Mouse (Mus musculus): ENCODE results near the gene Txlna. TPM values are rescaled to one million over a fixed set of nuclear protein-coding genes. Genes with fewer than 3 reads are reported as not detected.
A peak's percentile ranks its signal among the peaks of the same experiment; 100 is the strongest.

The Txlna gene
- polyA plus RNA-seq, 1 experiment from 2014 or later: 108 TPM

- no peak overlapping the region for H3K4me2 ChIP-seq (ENCODE audit: low read depth)
- no peak overlapping the region for H3K4me3 ChIP-seq (ENCODE audit: low read depth, low read length)
- H3K4me1 ChIP-seq (ENCODE audit: control insufficient read depth, insufficient read depth, low read length): no peaks in the 10 kb centered on the region
- no peak overlapping the region for H3K27ac ChIP-seq (ENCODE audit: low read depth, low read length)
- no peaks in the 10 kb centered on the region for H3K9me3 ChIP-seq (ENCODE audit: control insufficient read depth, low read length)
- WGBS: 96% methylated on average over 12 of the region's 12 CpGs
- ATAC-seq (ENCODE audit: insufficient read depth, low FRiP score, low TSS enrichment) (no peak), DNase-seq (ENCODE audit: low spot score) (no peak)
- peaks cover 60% of the 10 kb centered on the region for H3K36me3 ChIP-seq (ENCODE audit: control insufficient read depth, insufficient read depth, low read length)
- H3K9ac ChIP-seq (ENCODE audit: low read length): no peak overlapping the region
- H3K27me3 ChIP-seq (ENCODE audit: control insufficient read depth, insufficient read depth, low read length): no peaks in the 10 kb centered on the region
Observed at GRCm38 (mm10) chr4:129631867-129632266, 9.0 kb downstream of the Txlna start.

- ATAC-seq (ENCODE audit: insufficient read depth, low FRiP score, low TSS enrichment): no peak
- WGBS: 92% methylated on average over 4 of the region's 4 CpGs
- no peaks in the 10 kb centered on the region for H3K9me3 ChIP-seq (ENCODE audit: control insufficient read depth, low read length)
- H3K4me3 ChIP-seq (ENCODE audit: low read depth, low read length): no peak overlapping the region
- H3K9ac ChIP-seq (ENCODE audit: low read length): no peak overlapping the region
- H3K27ac ChIP-seq (ENCODE audit: low read depth, low read length): no peak overlapping the region
- H3K4me2 ChIP-seq (ENCODE audit: low read depth): no peak overlapping the region
- DNase-seq (ENCODE audit: low spot score): no peak
- H3K36me3 ChIP-seq (ENCODE audit: control insufficient read depth, insufficient read depth, low read length): peaks cover 55% of the 10 kb centered on the region
- no peaks in the 10 kb centered on the region for H3K27me3 ChIP-seq (ENCODE audit: control insufficient read depth, insufficient read depth, low read length)
- H3K4me1 ChIP-seq (ENCODE audit: control insufficient read depth, insufficient read depth, low read length): no peaks in the 10 kb centered on the region; the same call in 1 of the 2 replicates
Observed at GRCm38 (mm10) chr4:129630944-129631343, 9.9 kb downstream of the Txlna start.

- Histone ChIP-seq H3K27me3 (ENCODE audit: control insufficient read depth, insufficient read depth, low read length) (no peaks in the 10 kb centered on the region), H3K4me2 (ENCODE audit: low read depth) (no peak overlapping the region), H3K9me3 (ENCODE audit: control insufficient read depth, low read length) (no peaks in the 10 kb centered on the region), H3K4me1 (ENCODE audit: control insufficient read depth, insufficient read depth, low read length) (peaks cover 22% of the 10 kb centered on the region), H3K36me3 (ENCODE audit: control insufficient read depth, insufficient read depth, low read length) (peaks cover 29% of the 10 kb centered on the region), H3K4me3 (ENCODE audit: low read depth, low read length) (no peak overlapping the region), H3K9ac (ENCODE audit: low read length) (no peak overlapping the region), H3K27ac (ENCODE audit: low read depth, low read length) (no peak overlapping the region)
- 78% methylated on average over 6 of the region's 6 CpGs for WGBS
- no peak for ATAC-seq (ENCODE audit: insufficient read depth, low FRiP score, low TSS enrichment)
- no peak for DNase-seq (ENCODE audit: low spot score)
Observed at GRCm38 (mm10) chr4:129626035-129626434, 14.8 kb downstream of the Txlna start.

- H3K4me2 ChIP-seq (ENCODE audit: low read depth): no peak overlapping the region
- DNase-seq (ENCODE audit: low spot score): no peak
- 47% methylated on average over 4 of the region's 4 CpGs for WGBS
- peaks cover 26% of the 10 kb centered on the region for H3K36me3 ChIP-seq (ENCODE audit: control insufficient read depth, insufficient read depth, low read length)
- H3K9me3 ChIP-seq (ENCODE audit: control insufficient read depth, low read length): no peaks in the 10 kb centered on the region
- no peak overlapping the region for H3K9ac ChIP-seq (ENCODE audit: low read length)
- H3K4me3 ChIP-seq (ENCODE audit: low read depth, low read length): no peak overlapping the region
- H3K4me1 ChIP-seq (ENCODE audit: control insufficient read depth, insufficient read depth, low read length): peaks cover 22% of the 10 kb centered on the region
- no peaks in the 10 kb centered on the region for H3K27me3 ChIP-seq (ENCODE audit: control insufficient read depth, insufficient read depth, low read length)
- no peak for ATAC-seq (ENCODE audit: insufficient read depth, low FRiP score, low TSS enrichment)
- no peak overlapping the region for H3K27ac ChIP-seq (ENCODE audit: low read depth, low read length)
Observed at GRCm38 (mm10) chr4:129625496-129625895, 15.4 kb downstream of the Txlna start.

- peak overlapping the region; percentile 59; the same call in 1 of the 2 replicates for H3K4me3 ChIP-seq (ENCODE audit: low read depth, low read length)
- H3K9ac ChIP-seq (ENCODE audit: low read length): peak overlapping the region; percentile 77
- H3K4me1 ChIP-seq (ENCODE audit: control insufficient read depth, insufficient read depth, low read length): peaks cover 22% of the 10 kb centered on the region
- peaks cover 22% of the 10 kb centered on the region for H3K36me3 ChIP-seq (ENCODE audit: control insufficient read depth, insufficient read depth, low read length)
- WGBS: 3% methylated on average over 6 of the region's 6 CpGs
- H3K27ac ChIP-seq (ENCODE audit: low read depth, low read length): peak overlapping the region; percentile 58; the same call in 1 of the 2 replicates
- H3K9me3 ChIP-seq (ENCODE audit: control insufficient read depth, low read length): no peaks in the 10 kb centered on the region
- DNase-seq (ENCODE audit: low spot score): peak; percentile 73
- no peak for ATAC-seq (ENCODE audit: insufficient read depth, low FRiP score, low TSS enrichment)
- H3K27me3 ChIP-seq (ENCODE audit: control insufficient read depth, insufficient read depth, low read length): no peaks in the 10 kb centered on the region
- H3K4me2 ChIP-seq (ENCODE audit: low read depth): peak overlapping the region; percentile 79
Observed at GRCm38 (mm10) chr4:129625029-129625370, 15.9 kb downstream of the Txlna start.

GRCm38 (mm10) chr4:129624281-129625028, 16.4 kb downstream of the Txlna start:
- Histone ChIP-seq H3K4me1 (ENCODE audit: control insufficient read depth, insufficient read depth, low read length) (peaks cover 22% of the 10 kb centered on the region), H3K9ac (ENCODE audit: low read length) (peak overlapping the region; percentile 77), H3K27ac (ENCODE audit: low read depth, low read length) (peak overlapping the region; percentile 84), H3K36me3 (ENCODE audit: control insufficient read depth, insufficient read depth, low read length) (peaks cover 19% of the 10 kb centered on the region), H3K4me2 (ENCODE audit: low read depth) (peak overlapping the region; percentile 79), H3K9me3 (ENCODE audit: control insufficient read depth, low read length) (no peaks in the 10 kb centered on the region), H3K27me3 (ENCODE audit: control insufficient read depth, insufficient read depth, low read length) (no peaks in the 10 kb centered on the region), H3K4me3 (ENCODE audit: low read depth, low read length) (peak overlapping the region; percentile 59)
- peak; percentile 86 for DNase-seq (ENCODE audit: low spot score)
- peak; percentile 77 for ATAC-seq (ENCODE audit: insufficient read depth, low FRiP score, low TSS enrichment)
- WGBS: 2% methylated on average over 18 of the region's 18 CpGs

GRCm38 (mm10) chr4:129623681-129624091, 17.2 kb downstream of the Txlna start, which contains the start of gene Ccdc28b:
Ccdc28b (minus strand) TSS chr4:129623947.
- under 1% methylated on average over 10 of the region's 10 CpGs for WGBS
- peaks cover 22% of the 10 kb centered on the region for H3K4me1 ChIP-seq (ENCODE audit: control insufficient read depth, insufficient read depth, low read length)

GRCm38 (mm10) chr4:129622803-129623535, 17.9 kb downstream of the Txlna start:
- H3K9ac ChIP-seq (ENCODE audit: low read length): peak overlapping the region; percentile 77
- peaks cover 27% of the 10 kb centered on the region for H3K4me1 ChIP-seq (ENCODE audit: control insufficient read depth, insufficient read depth, low read length)
- ATAC-seq (ENCODE audit: insufficient read depth, low FRiP score, low TSS enrichment) (no peak), DNase-seq (ENCODE audit: low spot score) (no peak)
- no peaks in the 10 kb centered on the region for H3K27me3 ChIP-seq (ENCODE audit: control insufficient read depth, insufficient read depth, low read length)
- H3K36me3 ChIP-seq (ENCODE audit: control insufficient read depth, insufficient read depth, low read length): peaks cover 11% of the 10 kb centered on the region
- H3K9me3 ChIP-seq (ENCODE audit: control insufficient read depth, low read length): no peaks in the 10 kb centered on the region
- H3K4me3 ChIP-seq (ENCODE audit: low read depth, low read length): peak overlapping the region; percentile 59
- peak overlapping the region; percentile 79 for H3K4me2 ChIP-seq (ENCODE audit: low read depth)
- whole genome bisulfite sequencing: 23% methylated on average over 8 of the region's 8 CpGs
- peak overlapping the region; percentile 84; the same call in 1 of the 2 replicates for H3K27ac ChIP-seq (ENCODE audit: low read depth, low read length)

More at GRCm38 (mm10) chr4:129623681-129624091, 17.2 kb downstream of the Txlna start, which contains the start of gene Ccdc28b:
- H3K9ac ChIP-seq (ENCODE audit: low read length): peak within 1 kb of the TSS; percentile 77
- no peaks in the 10 kb centered on the region for H3K27me3 ChIP-seq (ENCODE audit: control insufficient read depth, insufficient read depth, low read length)
- ATAC-seq (ENCODE audit: insufficient read depth, low FRiP score, low TSS enrichment): no peak; the same call in 1 of the 2 replicates
- peak; percentile 60 for DNase-seq (ENCODE audit: low spot score)
- peaks cover 13% of the 10 kb centered on the region for H3K36me3 ChIP-seq (ENCODE audit: control insufficient read depth, insufficient read depth, low read length)
- H3K4me3 ChIP-seq (ENCODE audit: low read depth, low read length): peak within 1 kb of the TSS; percentile 59
- H3K27ac ChIP-seq (ENCODE audit: low read depth, low read length): peak within 1 kb of the TSS; percentile 84
- no peaks in the 10 kb centered on the region for H3K9me3 ChIP-seq (ENCODE audit: control insufficient read depth, low read length)
- peak within 1 kb of the TSS; percentile 79 for H3K4me2 ChIP-seq (ENCODE audit: low read depth)

Data from neural tube, embryonic 11.5 days (tissue).